Mouse (Mus musculus) lung, postnatal 14 days (tissue): ENCODE results near the gene Polr3gl.

Experiments used
- DNase-seq: peaks from one replicate; pipeline ENCODE4 v3.0.0; 2021

The Polr3gl gene

DNA sequence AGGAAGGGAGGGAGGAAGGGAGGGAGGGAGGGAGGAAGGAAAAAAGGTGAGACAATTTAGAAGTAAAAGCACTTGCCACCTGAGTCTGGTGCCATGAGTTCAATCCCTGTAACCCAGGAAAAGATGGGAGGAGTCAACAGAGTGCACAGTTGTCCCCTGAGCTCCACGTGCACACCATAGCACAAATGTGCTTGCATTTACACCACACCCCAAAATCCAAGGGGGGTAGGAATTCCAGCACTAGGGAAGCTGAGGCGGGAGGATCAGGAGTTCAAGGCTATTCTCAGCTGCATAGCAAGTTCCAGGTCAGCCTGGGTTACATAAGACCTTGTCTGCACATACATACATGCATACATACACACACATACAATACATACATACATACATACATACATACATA is 22.6 kb downstream of the Polr3gl start:
- DNase-seq: no peak

DNA sequence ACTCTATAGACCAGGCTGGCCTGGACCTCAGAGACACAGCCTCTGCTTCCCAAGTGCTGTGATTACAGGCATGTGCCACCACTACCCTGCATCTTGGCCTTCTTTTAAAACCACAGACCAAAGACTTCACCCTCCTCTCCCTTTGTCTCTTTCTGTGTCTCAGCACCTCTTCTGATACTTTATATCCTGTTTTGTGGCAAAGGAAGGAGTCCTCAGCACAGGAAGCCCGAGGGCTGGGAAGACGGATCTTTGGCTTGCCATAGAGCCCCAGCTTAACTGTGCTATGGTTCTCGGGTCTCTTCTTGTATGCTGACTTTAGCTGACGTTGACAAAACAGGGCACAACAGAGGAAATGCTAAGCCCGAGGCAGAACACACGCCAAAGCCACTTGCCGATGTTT is 23.3 kb downstream of the Polr3gl start:
- DNase-seq: no peak

DNA sequence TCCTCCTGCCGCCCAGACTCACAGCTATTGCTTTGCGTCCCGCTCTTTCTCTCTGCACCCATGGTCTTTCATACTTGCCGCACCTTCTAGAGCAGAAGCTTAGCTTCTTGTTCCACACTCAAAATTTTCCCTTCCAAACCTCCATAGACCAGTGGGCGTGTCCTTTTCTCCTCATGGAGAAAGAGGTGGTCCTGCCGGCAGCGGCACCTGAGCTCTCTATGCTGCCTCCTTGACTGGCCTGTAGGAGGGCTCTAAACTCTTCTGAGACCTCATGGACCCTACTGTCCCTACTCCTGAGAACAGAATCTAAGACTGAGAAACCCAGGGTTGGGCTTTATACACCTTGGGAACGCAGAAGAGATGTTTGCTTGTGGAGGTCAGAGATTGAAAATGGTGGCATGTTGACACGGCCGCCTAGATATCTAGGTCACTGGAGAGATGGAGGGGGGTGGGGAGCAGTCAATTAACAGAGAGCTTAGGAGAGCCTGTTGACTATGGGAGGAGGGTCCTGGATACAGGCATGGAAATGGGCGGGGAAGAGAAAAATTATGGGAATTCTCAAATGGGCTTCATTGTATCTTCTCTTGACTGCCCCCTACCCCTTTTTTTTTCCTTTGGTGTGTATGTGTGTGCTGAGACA is 23.9 kb downstream of the Polr3gl start:
- DNase-seq: no peak

DNA sequence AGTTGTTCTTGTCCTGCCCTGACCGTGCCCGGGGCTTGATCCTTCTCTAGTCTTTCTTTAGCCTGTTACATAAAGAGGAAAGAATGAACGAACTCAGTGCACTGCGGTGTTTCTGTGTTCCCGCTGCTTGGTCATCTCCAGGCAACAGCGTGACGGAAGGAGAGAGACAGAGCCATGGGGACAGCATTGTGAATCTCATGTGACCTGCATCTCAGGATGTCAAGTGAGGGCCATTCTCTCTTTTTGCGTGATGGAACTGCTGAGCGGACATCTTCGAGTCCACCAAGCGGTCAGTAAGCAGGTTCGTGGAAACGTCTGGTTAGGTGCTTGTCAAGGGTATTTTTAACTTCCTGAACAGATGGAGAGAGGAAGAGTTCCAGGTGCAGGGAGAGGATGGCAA is 24.5 kb downstream of the Polr3gl start:
- no peak for DNase-seq

DNA sequence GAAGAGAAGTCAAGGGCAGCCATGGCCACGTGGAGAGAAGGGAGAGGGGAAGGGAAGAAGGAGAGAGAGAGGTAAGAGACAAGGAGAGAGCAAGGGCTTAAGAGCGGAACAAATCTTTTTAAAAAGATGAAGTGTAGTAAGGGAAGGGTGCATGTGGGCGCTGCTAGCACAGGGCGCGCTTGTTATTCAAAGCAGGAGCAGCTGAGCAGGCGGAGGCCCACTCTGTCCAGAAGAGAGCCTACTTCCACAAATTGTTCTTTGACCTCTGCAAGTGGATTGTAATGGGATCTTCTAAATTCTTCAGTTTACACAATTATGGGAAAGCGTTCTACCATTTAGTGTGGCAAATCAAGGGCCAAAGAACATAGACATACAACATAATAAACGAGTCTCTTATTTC is 25.4 kb downstream of the Polr3gl start:
- DNase-seq: no peak

DNA sequence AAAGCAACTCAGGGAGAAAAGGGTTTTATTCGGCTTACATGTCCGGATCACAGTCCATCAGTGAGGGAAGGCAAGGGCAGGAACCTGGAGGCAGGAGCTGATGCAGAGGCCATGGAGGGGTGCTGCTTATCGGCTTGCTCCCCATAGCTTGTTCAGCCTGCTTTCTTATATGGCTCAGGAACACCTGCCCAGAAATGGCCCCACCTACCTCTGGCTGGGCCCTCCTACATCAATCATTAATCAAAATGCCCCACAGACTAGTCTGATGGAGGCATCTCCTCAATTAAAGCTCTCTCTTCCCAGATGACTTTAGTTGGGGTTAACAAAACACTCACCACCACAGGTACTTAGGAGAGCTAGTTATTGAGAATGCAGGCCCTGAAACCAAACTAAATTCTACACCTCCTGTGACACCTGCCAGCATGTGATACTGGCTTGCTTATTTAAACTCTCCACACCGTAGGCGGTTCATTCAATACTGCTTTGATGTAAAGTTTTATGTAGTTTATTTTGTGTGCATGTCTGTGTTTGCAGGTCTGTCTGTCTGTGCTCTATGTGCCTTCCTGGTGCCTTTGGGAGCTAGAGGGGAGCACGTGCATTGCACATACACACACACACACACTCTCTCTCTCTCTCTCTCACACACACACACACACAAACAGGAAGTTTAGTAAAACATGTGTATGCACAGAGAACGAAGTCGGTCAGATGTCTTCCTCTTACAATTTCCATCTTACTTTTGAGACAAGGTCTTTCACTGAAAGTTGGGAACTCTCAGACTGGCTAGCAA is 27.1 kb downstream of the Polr3gl start:
- no peak for DNase-seq

DNA sequence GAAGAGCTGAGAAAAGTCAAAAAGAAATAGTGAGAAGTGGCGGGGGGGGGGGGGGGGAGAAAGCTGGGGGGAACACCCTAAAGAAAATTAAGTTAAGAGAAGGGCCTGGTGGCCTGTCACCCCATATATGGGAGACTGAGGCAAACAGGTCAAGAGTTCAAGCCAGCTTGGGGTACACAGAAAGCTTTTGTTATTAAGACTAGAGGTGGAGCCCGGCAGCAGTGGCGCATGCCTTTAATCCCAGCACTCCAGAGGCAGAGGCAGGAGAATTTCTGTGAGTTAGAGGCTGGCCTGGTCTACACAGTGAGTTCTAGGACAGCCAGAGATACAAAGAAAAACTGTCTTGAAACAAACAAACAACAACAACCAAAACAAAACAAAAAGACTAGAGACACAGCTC is 28.9 kb downstream of the Polr3gl start:
- no peak for DNase-seq

DNA sequence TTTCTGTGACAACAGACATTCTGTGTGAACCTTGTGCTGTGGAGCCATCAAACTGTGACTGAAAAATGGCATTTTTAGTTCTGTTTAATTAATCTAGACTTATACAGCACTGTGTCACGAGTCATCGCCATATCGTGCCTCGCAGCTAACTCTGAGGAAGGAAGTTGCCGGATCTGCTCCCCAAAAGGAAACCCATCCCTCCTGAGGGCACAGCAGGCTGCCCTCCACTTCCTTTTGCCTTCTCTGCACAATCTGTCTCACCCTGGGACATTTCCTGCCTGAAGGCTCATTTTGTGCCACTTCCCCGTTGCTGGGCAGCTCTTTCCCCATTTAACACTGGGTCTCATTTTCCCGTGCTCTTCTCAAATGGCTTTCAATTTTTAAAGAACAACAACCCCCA is 29.3 kb downstream of the Polr3gl start:
- peak; percentile 61 for DNase-seq

DNA sequence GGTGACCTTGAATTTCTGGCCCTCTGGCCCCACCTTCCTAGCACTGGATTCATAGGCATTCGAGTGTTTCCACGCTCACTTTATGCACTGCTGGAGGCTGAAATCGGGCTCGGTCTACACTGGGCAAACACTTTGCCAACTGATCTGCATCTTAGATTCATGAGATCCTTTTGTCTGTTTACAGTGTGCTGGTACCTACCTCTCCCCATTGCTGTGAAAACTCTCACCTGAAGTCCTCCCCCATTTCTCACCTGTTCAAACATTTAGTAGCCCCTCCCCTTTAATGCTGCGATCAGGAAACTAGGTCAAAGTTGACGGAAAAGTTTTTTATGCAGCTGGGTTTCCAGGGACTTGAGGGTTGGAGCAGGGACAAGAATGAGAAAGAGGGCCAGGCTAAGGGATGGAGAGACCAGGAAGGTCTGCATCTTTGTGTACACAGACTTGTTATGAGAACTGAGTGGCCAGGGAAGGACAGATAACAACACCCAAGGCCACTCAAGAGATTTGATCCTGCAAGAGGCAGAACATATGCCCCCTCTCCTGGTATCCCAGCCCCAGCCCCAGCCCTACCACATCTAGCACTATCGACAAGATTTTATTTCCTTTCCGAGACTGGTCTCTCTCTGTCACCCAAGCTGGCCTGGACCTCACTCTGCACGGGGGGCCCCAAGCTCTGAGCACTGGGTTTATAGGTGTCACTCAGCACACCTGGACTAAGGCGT is 29.9 kb downstream of the Polr3gl start:
- DNase-seq: peak; percentile 58

DNA sequence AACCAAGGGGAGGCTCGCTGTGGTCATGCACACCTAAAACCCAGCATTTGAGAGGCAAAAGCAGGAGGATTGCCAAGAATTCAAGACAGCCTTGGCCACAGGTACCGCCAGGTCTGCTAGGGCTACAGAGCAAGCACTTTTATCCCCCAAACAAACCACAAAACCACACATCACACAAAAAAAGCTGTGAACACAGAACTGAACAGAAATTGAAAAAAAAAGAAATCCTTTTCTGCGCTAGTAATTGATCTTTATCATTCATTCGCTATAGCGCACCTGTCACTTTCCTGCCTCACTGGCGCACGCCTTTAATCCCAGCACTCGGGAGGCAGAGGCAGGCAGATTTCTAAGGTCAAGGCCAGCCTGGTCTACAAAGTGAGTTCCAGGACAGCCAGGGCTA is 30.7 kb downstream of the Polr3gl start:
- no peak for DNase-seq

DNA sequence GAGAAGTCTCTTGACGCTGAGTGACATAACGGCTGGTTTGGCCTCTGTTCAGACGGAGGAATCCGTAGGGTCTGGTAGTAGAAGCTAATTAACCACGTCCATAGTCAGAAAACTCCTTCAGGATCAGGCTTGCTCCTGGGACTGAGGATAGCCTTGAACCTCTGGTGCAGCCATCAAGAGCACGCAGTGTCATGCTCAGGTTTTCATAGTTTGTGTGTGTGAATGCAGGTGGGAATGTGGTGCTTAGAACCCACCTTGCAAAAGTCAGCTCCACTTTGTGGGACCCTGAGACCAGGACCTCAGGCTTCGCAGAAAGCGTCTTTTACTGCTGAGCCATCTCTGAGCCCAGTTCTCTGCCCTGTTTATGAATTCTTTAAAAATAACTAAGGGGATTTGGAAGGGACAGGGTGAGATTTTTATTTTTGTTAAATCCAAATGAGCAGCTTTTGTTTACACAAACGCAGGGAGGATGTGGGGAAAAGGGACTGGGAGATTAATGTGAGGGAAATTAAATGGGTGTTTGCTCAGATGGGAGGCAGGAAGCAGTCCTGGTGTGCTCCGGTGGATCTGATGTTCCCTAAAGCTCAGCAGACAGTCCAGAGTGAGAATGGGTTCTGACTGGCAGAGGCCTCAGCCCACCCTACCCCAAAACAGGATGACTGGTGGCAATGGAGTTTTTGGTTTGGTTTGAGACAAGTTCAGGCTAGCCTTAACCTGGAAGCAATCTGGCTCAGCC is 31.9 kb downstream of the Polr3gl start:
- DNase-seq: no peak

DNA sequence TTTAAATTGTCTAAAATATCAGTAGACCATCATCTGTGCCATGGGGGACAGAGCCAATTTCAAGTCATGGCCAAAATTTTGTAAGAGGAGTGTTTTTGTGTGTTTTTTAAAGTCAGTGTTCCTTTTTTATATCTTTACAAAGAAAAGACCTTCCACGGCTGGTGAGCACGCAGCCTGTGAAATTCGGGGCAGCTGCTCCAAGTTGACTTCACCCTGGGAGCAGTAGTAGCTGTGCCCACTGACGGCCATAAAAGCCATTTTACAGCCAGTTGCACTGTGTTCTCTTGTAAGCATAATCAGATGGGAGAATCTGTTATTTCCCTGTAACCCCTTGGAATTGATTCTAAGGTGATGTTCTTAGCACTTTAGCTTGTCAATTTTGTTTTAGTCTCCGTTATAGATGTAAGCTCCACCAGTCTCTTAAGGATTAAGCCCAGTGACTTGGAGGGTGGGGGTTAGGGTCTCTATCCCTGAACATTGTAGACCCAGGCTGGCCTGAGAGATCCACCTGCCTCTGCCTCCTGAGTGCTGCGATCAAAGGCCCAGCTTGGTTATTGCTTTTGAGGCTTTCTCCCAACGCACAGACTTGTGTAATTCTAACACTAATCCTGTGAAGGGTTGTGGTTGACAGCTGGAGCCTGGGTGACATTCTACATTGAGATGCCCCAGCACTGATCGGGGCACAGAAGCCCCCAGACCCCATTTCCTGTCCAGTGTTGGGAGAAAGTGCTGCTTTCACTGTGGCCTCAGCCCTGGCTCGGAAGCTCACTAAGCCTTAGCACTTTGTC is 32.9 kb downstream of the Polr3gl start:
- DNase-seq: no peak

DNA sequence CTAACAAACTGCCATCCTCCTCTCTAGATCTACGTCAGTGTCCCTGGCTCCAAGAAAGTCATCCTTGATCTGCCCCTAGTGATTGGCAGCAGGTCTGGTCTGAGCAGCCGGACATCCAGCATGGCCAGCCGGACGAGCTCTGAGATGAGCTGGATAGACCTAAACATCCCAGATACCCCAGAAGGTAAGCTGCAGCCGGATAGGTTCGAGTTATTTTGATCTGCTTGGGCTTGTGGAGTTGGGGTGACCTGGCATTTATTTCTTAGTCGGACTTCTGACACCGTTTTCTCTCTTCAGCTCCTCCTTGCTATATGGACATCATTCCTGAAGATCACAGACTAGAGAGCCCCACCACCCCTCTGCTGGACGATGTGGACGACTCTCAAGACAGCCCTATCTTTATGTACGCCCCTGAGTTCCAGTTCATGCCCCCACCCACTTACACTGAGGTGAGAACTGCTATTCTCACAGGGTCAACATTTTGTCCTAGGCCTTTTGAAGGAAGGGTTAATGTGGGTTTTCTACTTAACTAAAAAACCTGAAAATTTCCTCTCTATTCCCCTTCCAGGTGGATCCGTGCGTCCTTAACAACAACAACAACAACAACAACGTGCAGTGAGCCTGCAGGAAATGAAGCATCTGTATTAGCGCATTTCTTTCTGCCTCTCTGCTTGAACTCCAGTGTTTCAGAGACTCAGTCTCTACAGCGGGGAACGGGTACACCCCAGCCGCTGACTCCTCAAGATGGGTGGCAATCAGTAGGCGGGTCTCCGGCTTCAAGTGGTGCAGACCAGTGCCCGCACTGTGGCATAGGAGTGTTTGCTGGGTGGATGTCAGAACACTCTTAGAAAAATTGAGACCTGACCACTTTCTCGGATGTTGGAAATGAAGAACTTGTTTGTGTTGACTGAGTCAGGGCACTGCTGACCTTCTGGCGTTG is 33.8 kb downstream of the Polr3gl start:
- DNase-seq: no peak

DNA sequence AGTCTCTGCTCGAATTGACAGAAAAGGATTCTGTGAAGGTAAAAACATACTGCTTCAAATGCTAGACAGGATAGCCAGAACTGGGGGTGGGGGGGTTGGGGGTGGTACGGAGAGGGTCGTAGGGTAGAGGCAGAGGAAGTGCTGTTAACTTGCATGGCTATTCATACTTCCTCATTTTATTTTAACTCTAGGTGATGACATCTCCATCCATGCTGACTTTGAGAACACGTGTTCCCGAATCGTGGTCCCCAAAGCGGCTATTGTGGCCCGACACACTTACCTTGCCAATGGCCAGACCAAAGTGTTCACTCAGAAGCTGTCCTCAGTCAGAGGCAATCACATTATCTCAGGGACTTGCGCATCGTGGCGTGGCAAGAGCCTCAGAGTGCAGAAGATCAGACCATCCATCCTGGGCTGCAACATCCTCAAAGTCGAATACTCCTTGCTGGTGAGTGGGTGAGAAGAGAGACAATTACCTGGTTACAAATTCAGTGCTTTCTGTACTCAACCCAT is 34.5 kb downstream of the Polr3gl start:
- DNase-seq: no peak

DNA sequence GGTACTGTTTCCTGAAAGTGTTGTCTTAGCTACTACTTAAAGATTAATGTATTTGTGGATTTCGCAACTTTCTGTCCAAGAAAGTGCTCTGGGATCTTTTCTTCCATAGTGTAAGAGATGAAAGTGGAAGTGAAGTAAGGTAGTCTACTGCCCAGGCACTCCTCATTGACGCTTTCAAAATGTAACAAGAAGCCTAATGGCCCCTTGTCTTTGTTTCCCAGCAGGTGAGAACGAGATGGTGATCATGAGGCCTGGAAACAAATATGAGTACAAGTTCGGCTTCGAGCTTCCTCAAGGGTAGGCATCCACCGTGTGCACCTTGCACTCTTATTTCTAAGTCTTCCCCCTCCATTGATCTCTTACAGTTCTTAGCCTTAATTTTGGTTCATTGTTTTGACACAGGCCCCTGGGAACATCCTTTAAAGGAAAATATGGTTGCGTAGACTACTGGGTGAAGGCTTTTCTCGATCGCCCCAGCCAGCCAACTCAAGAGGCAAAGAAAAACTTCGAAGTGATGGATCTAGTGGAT is 35.2 kb downstream of the Polr3gl start:
- no peak for DNase-seq

DNA sequence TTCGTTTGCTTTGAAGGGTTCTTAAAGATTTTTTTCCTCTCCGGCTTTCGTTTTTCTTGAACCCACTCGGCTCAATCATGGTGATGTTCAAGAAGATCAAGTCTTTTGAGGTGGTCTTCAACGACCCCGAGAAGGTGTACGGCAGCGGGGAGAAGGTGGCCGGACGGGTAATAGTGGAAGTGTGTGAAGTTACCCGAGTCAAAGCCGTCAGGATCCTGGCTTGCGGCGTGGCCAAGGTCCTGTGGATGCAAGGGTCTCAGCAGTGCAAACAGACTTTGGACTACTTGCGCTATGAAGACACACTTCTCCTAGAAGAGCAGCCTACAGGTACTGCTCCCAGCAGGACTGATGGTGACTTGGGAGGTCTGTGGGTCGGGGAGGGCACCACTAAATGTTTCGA is 35.8 kb downstream of the Polr3gl start:
- no peak for DNase-seq

DNA sequence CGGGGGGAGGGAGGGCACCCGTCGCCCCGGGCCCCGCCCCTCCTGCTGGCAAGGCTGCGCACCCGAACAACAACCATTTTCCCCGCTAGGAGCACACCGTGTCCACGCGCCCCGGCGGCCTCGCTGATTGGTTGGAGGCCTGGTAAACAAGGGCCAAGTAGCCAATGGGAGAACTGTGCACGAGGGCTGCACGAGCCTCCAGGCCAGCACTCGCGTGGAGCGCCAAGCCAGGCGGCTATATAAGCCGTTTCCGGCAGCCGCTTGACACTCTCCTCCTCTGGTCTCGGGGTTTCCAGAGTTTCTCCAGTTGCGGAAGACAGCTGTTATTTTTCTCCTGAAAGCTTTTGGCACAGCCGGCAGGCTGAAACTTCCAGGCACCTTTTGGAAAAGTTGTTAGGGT is 36.3 kb downstream of the Polr3gl start, which contains the start of gene Txnip:
Gene Txnip (plus strand): TSS at position 264 of the 400 bp plus-strand sequence.
- DNase-seq: peak; percentile 100

DNA sequence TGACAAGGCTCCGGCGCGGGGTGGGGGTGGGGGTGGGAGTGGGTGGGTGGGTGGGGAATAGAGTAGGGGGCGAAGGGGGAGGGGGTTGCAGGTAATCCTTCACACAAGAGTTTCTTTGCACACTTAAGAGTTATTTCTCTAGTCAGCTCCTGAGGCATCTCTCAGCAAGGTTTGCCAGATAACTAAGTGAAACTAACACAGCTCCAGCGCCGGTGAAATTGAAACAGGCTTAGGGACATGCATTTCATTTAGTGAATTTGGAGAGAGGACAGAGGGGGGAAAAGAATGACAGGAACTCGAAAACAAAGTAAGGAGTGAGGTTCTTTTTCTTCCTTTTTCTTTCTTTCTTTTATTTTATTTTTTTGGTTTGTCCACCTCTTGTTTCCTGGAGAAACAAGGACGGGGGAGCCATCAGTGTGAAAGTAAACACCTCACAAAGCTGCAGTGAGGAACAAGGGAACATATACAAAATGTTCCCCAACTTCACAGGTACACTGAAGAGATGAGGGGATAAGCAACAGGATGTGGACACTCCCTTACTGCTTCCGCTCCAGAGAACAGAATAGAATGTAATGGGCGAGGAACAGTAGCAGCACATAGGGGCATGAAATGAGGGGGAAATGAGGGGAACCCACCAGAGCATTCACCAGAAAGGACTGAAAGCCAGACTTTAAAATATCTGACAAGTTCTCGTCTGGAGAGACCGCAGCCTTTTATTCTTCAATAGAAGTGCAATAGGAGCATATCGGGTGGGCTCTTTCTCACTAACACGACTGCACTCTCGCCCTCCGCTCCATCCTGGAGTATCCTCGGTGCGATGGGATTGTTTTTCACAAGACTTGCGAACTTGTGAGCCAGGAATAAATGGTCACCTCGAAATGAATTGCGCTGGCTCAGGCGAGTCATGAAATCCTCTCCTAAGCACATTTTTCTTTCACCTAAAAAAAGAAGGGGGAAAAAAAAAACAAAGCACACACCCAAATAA is 37.0 kb downstream of the Polr3gl start:
- DNase-seq: peak; percentile 59

DNA sequence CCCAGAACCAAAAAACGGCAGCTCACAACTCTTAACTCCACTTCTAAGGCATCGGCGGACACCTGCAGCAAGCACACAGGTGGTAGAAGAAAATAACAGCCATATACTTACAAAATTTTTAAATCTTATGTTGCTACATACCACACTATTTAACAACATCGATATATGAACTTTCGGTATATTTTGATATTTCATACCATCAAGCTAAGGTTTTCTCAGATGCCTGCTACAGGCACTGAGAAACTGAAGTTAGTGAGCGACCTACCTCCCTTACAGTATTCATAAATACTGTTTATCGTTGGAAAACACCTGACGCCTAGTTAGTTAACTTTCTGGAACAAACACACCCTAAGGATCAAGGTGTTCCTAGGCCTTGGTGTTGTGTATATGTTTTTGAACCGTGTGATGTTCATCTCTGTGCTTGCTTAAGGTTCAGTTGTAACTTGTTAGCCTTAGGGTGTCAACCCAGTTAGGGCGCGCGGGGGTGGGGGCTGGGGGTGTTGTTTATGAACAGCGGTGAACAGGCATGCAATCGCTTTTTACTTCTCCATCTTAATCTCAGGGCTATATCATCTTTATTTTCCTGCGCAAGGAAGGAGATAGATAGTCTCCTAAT is 37.9 kb downstream of the Polr3gl start:
- DNase-seq: no peak
